Mouse (Mus musculus): ENCODE results near the gene Cenpm. TPM values are rescaled to one million over a fixed set of nuclear protein-coding genes. Genes with fewer than 3 reads are reported as not detected.

Cenpm gene
- polyA plus RNA-seq, 1 experiment from 2014 or later, result 86.7 TPM

DNA sequence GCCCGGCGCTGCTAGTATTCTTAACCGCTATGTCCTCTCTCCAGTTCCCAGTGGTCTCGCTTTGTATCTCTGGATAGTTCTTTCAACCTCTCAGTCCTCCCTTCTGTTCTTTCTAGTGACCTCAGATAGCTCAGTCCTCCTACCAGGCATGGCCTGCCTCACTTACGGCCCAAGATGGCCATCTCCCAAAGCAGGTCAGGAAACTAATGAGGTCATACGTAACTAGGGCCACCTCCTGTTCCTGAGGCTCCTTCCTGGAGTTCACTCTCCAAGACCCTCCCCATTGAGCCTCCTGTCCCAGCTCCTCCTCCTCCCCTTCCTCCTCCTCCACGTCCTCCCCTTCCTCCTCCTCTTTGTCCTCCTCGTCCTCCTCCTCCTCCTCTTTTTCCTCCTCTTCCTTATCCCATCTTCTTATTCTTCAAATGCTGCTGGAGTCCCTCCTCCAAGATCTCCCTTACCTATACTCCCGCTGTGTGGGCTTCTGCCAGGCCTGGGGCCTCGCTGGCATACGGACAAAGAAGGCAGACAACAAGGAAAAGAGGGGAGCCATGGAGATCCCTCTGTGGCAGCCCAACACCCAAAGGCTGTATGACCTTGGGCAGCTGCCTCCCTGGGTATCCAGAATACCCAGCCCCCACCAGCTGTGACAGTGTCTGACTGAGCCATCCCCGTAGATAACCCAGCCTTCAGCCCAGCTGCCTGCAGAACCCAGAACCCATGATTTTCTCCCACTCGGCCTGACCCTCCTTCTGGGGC, 35.1 kb downstream of the Cenpm start:
- Histone ChIP-seq H3K4me2 (replicated peaks; ENCODE audit: low read depth, low read length) (no peak overlapping the region), H3K9me3 (ENCODE audit: control insufficient read depth, low read depth, low read length) (no peaks in the 10 kb centered on the region), H3K36me3 (ENCODE audit: control insufficient read depth, insufficient read depth, low read length) (peaks cover 14% of the 10 kb centered on the region), H3K27ac (ENCODE audit: low read length) (no peak overlapping the region), H3K27me3 (ENCODE audit: control insufficient read depth, insufficient read depth, low read length) (peaks cover 62% of the 10 kb centered on the region), H3K9ac (replicated peaks; ENCODE audit: low read depth, low read length) (no peak overlapping the region), H3K4me3 (ENCODE audit: low read depth, low read length) (no peak overlapping the region), H3K4me1 (ENCODE audit: control insufficient read depth, insufficient read depth, low read length) (peaks cover 23% of the 10 kb centered on the region; the same call in 1 of the 2 replicates)
- WGBS, result 80% methylated on average over 13 of the region's 13 CpGs
- no peak for ATAC-seq (ENCODE audit: insufficient number of reproducible peaks, insufficient read depth, low FRiP score, low read depth)

- H3K36me3 ChIP-seq (ENCODE audit: control insufficient read depth, insufficient read depth, low read length), result peaks cover 22% of the 10 kb centered on the region
- no peak overlapping the region for H3K9ac ChIP-seq (replicated peaks; ENCODE audit: low read depth, low read length)
- H3K27ac ChIP-seq (ENCODE audit: low read length), result no peak overlapping the region
- no peak overlapping the region for H3K4me3 ChIP-seq (ENCODE audit: low read depth, low read length)
- 79% methylated on average over 8 of the region's 8 CpGs for WGBS
- H3K27me3 ChIP-seq (ENCODE audit: control insufficient read depth, insufficient read depth, low read length), result peaks cover 59% of the 10 kb centered on the region
- no peak overlapping the region for H3K4me2 ChIP-seq (replicated peaks; ENCODE audit: low read depth, low read length)
- H3K9me3 ChIP-seq (ENCODE audit: control insufficient read depth, low read depth, low read length), result no peaks in the 10 kb centered on the region
- ATAC-seq (ENCODE audit: insufficient number of reproducible peaks, insufficient read depth, low FRiP score, low read depth), result no peak
- peaks cover 23% of the 10 kb centered on the region; the same call in 1 of the 2 replicates for H3K4me1 ChIP-seq (ENCODE audit: control insufficient read depth, insufficient read depth, low read length)
Observed at GRCm38 (mm10) chr15:82208307-82208706, 36.2 kb downstream of the Cenpm start.

DNA sequence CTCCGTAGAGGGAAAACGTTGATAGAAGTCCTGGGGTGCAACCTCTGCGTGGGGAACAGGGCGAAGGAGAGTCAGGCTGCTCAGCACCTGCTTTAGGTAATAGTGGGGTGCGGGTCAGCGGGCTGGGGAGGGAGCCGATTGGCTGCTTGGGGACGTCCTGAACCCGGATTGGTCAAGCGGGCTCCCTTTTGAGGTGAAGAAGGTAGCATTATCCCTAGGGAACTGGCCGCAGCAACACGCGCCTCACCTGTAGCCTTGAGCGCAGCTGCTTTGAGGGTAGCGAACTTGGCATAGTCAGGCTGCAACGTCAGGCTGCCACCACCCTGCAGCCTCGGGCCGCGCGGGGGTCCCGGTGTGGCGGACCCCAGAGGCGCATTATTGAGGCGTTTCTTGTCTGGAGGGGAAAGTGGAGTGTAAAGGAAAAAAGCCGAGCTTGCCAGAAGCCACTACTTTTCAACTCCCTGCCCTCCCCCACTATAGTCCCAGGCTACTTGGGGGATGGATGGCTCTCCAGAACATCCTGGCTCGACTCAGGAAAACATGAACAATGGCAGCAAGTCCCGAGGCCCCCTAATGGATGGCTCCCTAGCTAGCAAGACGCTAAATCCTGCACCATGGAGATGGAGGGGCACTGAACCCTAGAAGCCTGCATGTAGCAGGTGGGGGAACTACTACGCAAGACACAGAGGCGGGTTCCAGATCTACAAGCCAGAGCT, 36.9 kb downstream of the Cenpm start:
- Histone ChIP-seq H3K4me1 (ENCODE audit: control insufficient read depth, insufficient read depth, low read length) (peaks cover 23% of the 10 kb centered on the region; the same call in 1 of the 2 replicates), H3K4me2 (replicated peaks; ENCODE audit: low read depth, low read length) (no peak overlapping the region), H3K36me3 (ENCODE audit: control insufficient read depth, insufficient read depth, low read length) (peaks cover 28% of the 10 kb centered on the region), H3K9ac (replicated peaks; ENCODE audit: low read depth, low read length) (no peak overlapping the region), H3K4me3 (ENCODE audit: low read depth, low read length) (0 out of 2 replicates have a peak overlapping the region, but pooled peaks have one; percentile 1), H3K27me3 (ENCODE audit: control insufficient read depth, insufficient read depth, low read length) (peaks cover 59% of the 10 kb centered on the region), H3K9me3 (ENCODE audit: control insufficient read depth, low read depth, low read length) (no peaks in the 10 kb centered on the region), H3K27ac (ENCODE audit: low read length) (no peak overlapping the region)
- no peak for ATAC-seq (ENCODE audit: insufficient number of reproducible peaks, insufficient read depth, low FRiP score, low read depth)
- 19% methylated on average over 30 of the region's 30 CpGs for WGBS

DNA sequence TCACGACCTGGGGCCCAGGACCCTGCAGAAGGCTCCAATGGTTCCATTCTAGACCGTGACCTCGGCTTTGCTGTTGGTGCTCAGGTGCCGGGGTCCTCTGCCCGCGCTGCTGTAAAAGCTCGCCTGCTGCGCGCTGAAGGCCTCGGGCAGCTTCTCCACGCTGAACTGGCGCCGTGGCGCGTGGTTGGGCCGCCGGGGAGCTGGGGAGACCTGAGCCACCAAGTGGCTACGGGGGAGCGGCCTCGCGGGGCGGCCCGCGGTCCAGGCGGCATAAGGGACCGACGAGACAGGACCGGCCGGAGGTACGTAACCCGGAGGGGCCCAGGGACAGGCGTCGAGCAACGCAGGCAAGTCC, 37.5 kb downstream of the Cenpm start:
- WGBS, result 18% methylated on average over 34 of the region's 34 CpGs
- Histone ChIP-seq H3K4me3 (ENCODE audit: low read depth, low read length) (0 out of 2 replicates have a peak overlapping the region, but pooled peaks have one; percentile 1), H3K27ac (ENCODE audit: low read length) (no peak overlapping the region), H3K9ac (replicated peaks; ENCODE audit: low read depth, low read length) (no peak overlapping the region), H3K4me2 (replicated peaks; ENCODE audit: low read depth, low read length) (no peak overlapping the region), H3K9me3 (ENCODE audit: control insufficient read depth, low read depth, low read length) (no peaks in the 10 kb centered on the region), H3K36me3 (ENCODE audit: control insufficient read depth, insufficient read depth, low read length) (peaks cover 34% of the 10 kb centered on the region), H3K27me3 (ENCODE audit: control insufficient read depth, insufficient read depth, low read length) (peaks cover 55% of the 10 kb centered on the region), H3K4me1 (ENCODE audit: control insufficient read depth, insufficient read depth, low read length) (peaks cover 17% of the 10 kb centered on the region; the same call in 1 of the 2 replicates)
- no peak for ATAC-seq (ENCODE audit: insufficient number of reproducible peaks, insufficient read depth, low FRiP score, low read depth)

DNA sequence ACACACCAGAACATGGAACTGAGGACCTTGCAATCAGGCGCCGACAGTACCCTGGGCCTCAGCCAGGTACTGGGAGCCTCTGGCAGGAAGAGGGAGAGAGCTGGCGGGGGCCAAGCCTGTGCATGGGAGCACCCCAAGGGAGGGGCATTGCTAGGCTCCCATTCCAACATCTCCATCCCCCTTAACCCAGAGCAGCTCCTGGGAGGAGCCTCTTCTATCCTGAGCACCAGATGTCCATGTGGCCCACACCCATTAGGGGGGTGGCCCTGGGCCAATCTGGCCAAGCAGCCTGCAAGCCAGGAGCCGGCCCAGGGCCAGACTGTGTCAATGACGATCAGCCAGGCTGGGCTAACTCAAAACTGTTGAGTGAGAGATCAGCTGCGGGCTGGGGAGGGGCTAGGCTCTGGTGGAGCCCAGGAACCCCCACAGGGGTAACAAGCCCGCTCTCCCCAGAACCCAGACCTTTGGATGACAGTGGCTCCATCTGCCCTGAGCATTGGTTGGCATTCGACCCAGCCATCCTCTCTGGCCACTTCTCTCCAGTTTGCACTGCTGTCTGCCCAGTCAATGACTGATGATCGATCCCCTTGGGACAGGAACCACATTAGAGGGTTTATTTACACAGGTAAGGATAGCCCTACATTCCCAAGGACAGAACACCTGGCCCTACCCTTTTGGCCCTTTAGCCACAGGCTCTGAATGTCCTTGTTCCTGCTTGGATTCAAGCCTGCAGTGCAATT, 38.0 kb downstream of the Cenpm start:
- Histone ChIP-seq H3K9me3 (ENCODE audit: control insufficient read depth, low read depth, low read length) (no peaks in the 10 kb centered on the region), H3K9ac (replicated peaks; ENCODE audit: low read depth, low read length) (no peak overlapping the region), H3K36me3 (ENCODE audit: control insufficient read depth, insufficient read depth, low read length) (peaks cover 39% of the 10 kb centered on the region), H3K4me1 (ENCODE audit: control insufficient read depth, insufficient read depth, low read length) (peaks cover 12% of the 10 kb centered on the region; the same call in 1 of the 2 replicates), H3K4me2 (replicated peaks; ENCODE audit: low read depth, low read length) (no peak overlapping the region), H3K27ac (ENCODE audit: low read length) (no peak overlapping the region), H3K4me3 (ENCODE audit: low read depth, low read length) (0 out of 2 replicates have a peak overlapping the region, but pooled peaks have one; percentile 1), H3K27me3 (ENCODE audit: control insufficient read depth, insufficient read depth, low read length) (peaks cover 50% of the 10 kb centered on the region)
- ATAC-seq (ENCODE audit: insufficient number of reproducible peaks, insufficient read depth, low FRiP score, low read depth), result no peak
- 53% methylated on average over 9 of the region's 9 CpGs for WGBS

- 58% methylated on average over 10 of the region's 10 CpGs for WGBS
- H3K9me3 ChIP-seq (ENCODE audit: control insufficient read depth, low read depth, low read length), result no peaks in the 10 kb centered on the region
- 0 out of 2 replicates have a peak, but pooled peaks have one; percentile 8 for ATAC-seq (ENCODE audit: insufficient number of reproducible peaks, insufficient read depth, low FRiP score, low read depth)
- peaks cover 34% of the 10 kb centered on the region for H3K27me3 ChIP-seq (ENCODE audit: control insufficient read depth, insufficient read depth, low read length)
- H3K4me1 ChIP-seq (ENCODE audit: control insufficient read depth, insufficient read depth, low read length), result peaks cover 11% of the 10 kb centered on the region; the same call in 1 of the 2 replicates
- H3K9ac ChIP-seq (replicated peaks; ENCODE audit: low read depth, low read length), result no peak overlapping the region
- peaks cover 54% of the 10 kb centered on the region for H3K36me3 ChIP-seq (ENCODE audit: control insufficient read depth, insufficient read depth, low read length)
- no peak overlapping the region for H3K27ac ChIP-seq (ENCODE audit: low read length)
- no peak overlapping the region for H3K4me3 ChIP-seq (ENCODE audit: low read depth, low read length)
- no peak overlapping the region for H3K4me2 ChIP-seq (replicated peaks; ENCODE audit: low read depth, low read length)
Observed at GRCm38 (mm10) chr15:82204680-82205371, 39.7 kb downstream of the Cenpm start.

DNA sequence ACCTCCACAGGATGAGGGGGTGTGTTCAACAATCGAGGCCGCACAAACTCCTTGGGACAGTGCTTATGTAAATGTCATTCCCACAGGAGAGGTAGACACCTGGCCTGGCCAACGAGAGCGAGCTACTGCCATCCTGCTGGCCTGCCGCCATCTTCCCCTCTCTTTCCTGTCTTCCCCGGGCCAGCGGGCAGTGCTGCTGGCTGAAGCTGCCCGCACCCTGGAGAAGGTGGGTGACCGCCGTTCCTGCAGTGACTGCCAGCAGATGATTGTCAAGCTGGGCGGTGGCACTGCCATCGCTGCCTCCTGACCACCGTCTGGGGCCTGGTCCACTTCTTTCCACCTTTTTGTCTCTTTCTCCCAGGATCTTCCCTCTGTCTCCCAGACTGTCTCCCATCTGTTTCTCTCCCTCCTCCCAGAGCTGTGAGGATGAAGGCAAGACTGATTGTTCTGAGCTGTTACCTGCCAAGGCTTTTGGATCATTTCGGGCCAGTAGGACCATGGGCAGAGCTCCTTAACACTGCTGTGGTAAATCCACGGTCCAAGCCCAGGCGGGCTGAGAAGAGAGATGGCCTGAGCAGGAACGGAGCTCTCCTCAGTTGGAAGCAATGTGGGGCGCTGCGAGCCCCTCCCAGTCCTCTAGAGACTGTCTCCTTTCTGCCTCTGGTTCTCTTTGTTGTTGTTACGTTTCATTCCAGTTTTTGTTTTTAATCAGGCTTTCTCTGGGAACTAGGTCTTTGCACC, 40.8 kb downstream of the Cenpm start:
- no peaks in the 10 kb centered on the region for H3K9me3 ChIP-seq (ENCODE audit: control insufficient read depth, low read depth, low read length)
- H3K4me2 ChIP-seq (replicated peaks; ENCODE audit: low read depth, low read length), result no peak overlapping the region
- H3K9ac ChIP-seq (replicated peaks; ENCODE audit: low read depth, low read length), result no peak overlapping the region
- H3K4me1 ChIP-seq (ENCODE audit: control insufficient read depth, insufficient read depth, low read length), result peaks cover 11% of the 10 kb centered on the region; the same call in 1 of the 2 replicates
- peaks cover 64% of the 10 kb centered on the region for H3K36me3 ChIP-seq (ENCODE audit: control insufficient read depth, insufficient read depth, low read length)
- peaks cover 33% of the 10 kb centered on the region for H3K27me3 ChIP-seq (ENCODE audit: control insufficient read depth, insufficient read depth, low read length)
- no peak overlapping the region for H3K27ac ChIP-seq (ENCODE audit: low read length)
- 87% methylated on average over 20 of the region's 20 CpGs for WGBS
- ATAC-seq (ENCODE audit: insufficient number of reproducible peaks, insufficient read depth, low FRiP score, low read depth), result no peak
- H3K4me3 ChIP-seq (ENCODE audit: low read depth, low read length), result no peak overlapping the region

Measured in stomach, embryonic 14.5 days (tissue).